Mouse (Mus musculus): ENCODE results near the gene Dmpk.

DNA sequence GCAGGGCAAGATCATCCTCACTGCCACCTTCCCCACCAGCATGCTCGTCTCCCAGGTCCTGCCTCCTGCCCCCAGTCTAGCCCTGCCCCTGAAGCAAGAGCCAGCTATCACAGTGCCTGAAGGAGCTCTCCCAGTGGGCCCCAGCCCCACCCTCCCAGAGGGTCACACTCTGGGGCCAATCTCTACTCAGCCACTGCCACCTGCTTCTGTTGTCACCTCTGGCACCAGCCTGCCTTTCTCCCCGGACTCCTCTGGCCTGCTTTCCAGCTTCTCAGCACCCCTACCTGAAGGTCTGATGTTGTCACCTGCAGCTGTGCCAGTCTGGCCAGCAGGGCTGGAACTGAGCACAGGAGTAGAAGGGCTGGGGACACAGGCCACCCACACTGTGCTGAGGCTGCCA lies 13.6 kb downstream of the Dmpk start:
- no peak for TF ChIP-seq CTCF (IDR thresholded peaks at IDR 0.05; ENCODE audit: low read depth)
- TF ChIP-seq EP300 (IDR thresholded peaks at IDR 0.05; ENCODE audit: low read depth), result no peak

Data from liver, embryonic 14.5 days (tissue).